Mouse (Mus musculus) lung, embryonic 14.5 days (tissue): ENCODE data around the gene Zc3h12d. TPM values are rescaled to one million over a fixed set of nuclear protein-coding genes. Genes with fewer than 3 reads are reported as not detected.

ENCODE experiments used
- ATAC-seq: fragments of 200-750 bp; cut with Nextera tagmentation; 2 replicates; pipeline ENCODE4 v1.8.0; 2017; ENCODE audit warnings: mild to moderate bottlenecking, moderate TSS enrichment, moderate library complexity; ENCODE audit not compliant: insufficient read depth
- DNase-seq: peaks from one replicate; pipeline ENCODE4 v3.0.0-alpha.2; 2015
- H3K27ac ChIP-seq: fragments of 300-500 bp; sonication (generic); 2 replicates; pipeline ENCODE4 v1.5.1; 2014; ENCODE audit warnings: low read depth, mild to moderate bottlenecking, moderate library complexity
- H3K27me3 ChIP-seq: fragments of 300-500 bp; sonication (generic); 2 replicates; pipeline ENCODE4 v1.6.1; 2014; ENCODE audit warnings: low read length, control low read depth; ENCODE audit not compliant: insufficient read depth
- H3K36me3 ChIP-seq: fragments of 300-500 bp; sonication (generic); 2 replicates; pipeline ENCODE4 v1.6.1; 2014; ENCODE audit warnings: control low read depth; ENCODE audit not compliant: insufficient read depth
- H3K4me1 ChIP-seq: fragments of 300-500 bp; sonication (generic); 2 replicates; pipeline ENCODE4 v1.6.1; 2014; ENCODE audit warnings: antibody characterized with exemption, control low read depth; ENCODE audit not compliant: insufficient read depth
- H3K4me2 ChIP-seq: fragments of 300-500 bp; sonication (generic); 2 replicates; pipeline ENCODE4 v1.6.1; 2014; ENCODE audit warnings: mild to moderate bottlenecking
- H3K4me3 ChIP-seq: fragments of 300-500 bp; sonication (generic); 2 replicates; pipeline ENCODE4 v1.5.1; 2014; ENCODE audit warnings: low read depth, low read length
- H3K9ac ChIP-seq: fragments of 300-500 bp; sonication (generic); 2 replicates; pipeline ENCODE4 v1.6.1; 2014
- H3K9me3 ChIP-seq: fragments of 300-500 bp; sonication (generic); 2 replicates; pipeline ENCODE4 v1.6.1; 2016; ENCODE audit warnings: low read depth, low read length, control low read depth
- CTCF ChIP-seq: IDR thresholded peaks from 2 replicates; pipeline ENCODE4 v1.5.1; 2016; ENCODE audit warnings: antibody characterized with exemption, low read depth
- WGBS: fragments of 180-500 bp; shearing (Covaris S2); extraction: QIAGEN DNeasy Blood & Tissue Kit; methylation state at CpG from one replicate; pipeline ENCODE4 v1.1.7; 2014; 5-methylcytosine and 5-hydroxymethylcytosine counted together
- polyA plus RNA-seq: library from polyadenylated mRNA; unstranded; fragments of >200 nt; fragmentation: Nextera tagmentation; extraction: Ambion mirVana; gene quantifications from 2 replicates; pipeline ENCODE4 v1.2.1, GENCODE M21; 2014

Gene Zc3h12d
- polyA plus RNA-seq, 1 experiment from 2014 or later, result 0.18 TPM

DNA sequence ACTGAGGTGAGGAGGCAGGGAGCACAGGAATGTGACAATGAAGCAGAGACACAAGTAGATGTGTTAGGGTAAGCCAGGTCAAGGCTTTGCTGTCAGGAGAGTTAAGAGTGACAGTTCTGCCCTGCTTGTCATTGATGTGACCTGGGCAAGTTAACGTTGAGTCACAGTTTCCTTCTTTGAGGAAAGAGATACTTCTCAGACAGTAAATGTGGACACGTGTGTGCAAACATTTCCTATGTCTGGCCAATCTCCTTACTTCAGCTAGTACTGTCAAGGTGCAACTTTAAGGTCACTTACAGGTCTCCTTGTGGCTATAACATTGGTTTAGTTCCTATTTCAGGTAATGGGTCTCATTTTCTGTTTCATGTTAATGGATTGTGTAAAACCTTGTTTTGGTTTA, 15.8 kb upstream of the Zc3h12d start:
- H3K27ac ChIP-seq, result no peak overlapping the region
- H3K4me2 ChIP-seq, result no peak overlapping the region
- TF ChIP-seq CTCF, result no peak
- WGBS, result 68% methylated on average over 2 of the region's 2 CpGs
- no peak overlapping the region for H3K9ac ChIP-seq
- H3K4me3 ChIP-seq, result no peak overlapping the region
- H3K9me3 ChIP-seq, result no peaks in the 10 kb centered on the region
- ATAC-seq (no peak), DNase-seq (no peak)
- peaks cover 53% of the 10 kb centered on the region for H3K36me3 ChIP-seq
- no peaks in the 10 kb centered on the region for H3K4me1 ChIP-seq
- H3K27me3 ChIP-seq, result no peaks in the 10 kb centered on the region

GRCm38 (mm10) chr10:7818676-7819075, 13.6 kb upstream of the Zc3h12d start:
- TF ChIP-seq CTCF, result no peak
- H3K36me3 ChIP-seq, result peaks cover 47% of the 10 kb centered on the region
- DNase-seq, result no peak
- H3K9ac ChIP-seq, result no peak overlapping the region
- 77% methylated on average over 4 of the region's 4 CpGs for WGBS
- no peak overlapping the region for H3K4me3 ChIP-seq
- H3K4me2 ChIP-seq, result no peak overlapping the region
- no peak overlapping the region for H3K27ac ChIP-seq
- no peaks in the 10 kb centered on the region for H3K4me1 ChIP-seq
- H3K9me3 ChIP-seq, result no peaks in the 10 kb centered on the region
- ATAC-seq, result no peak
- H3K27me3 ChIP-seq, result no peaks in the 10 kb centered on the region

- H3K4me2 ChIP-seq, result no peak overlapping the region
- no peak for DNase-seq
- H3K27ac ChIP-seq, result no peak overlapping the region
- H3K27me3 ChIP-seq, result no peaks in the 10 kb centered on the region
- H3K4me1 ChIP-seq, result no peaks in the 10 kb centered on the region
- no peak overlapping the region for H3K4me3 ChIP-seq
- H3K9me3 ChIP-seq, result no peaks in the 10 kb centered on the region
- no peak for TF ChIP-seq CTCF
- H3K9ac ChIP-seq, result no peak overlapping the region
- peaks cover 48% of the 10 kb centered on the region for H3K36me3 ChIP-seq
- WGBS, result 65% methylated on average over 4 of the region's 4 CpGs
- no peak for ATAC-seq
Observed at GRCm38 (mm10) chr10:7819156-7819555, 13.1 kb upstream of the Zc3h12d start.

GRCm38 (mm10) chr10:7819603-7820002, 12.7 kb upstream of the Zc3h12d start:
- Histone ChIP-seq H3K9ac (no peak overlapping the region), H3K27me3 (no peaks in the 10 kb centered on the region), H3K36me3 (peaks cover 43% of the 10 kb centered on the region), H3K4me1 (no peaks in the 10 kb centered on the region), H3K4me2 (no peak overlapping the region), H3K4me3 (no peak overlapping the region), H3K9me3 (no peaks in the 10 kb centered on the region), H3K27ac (no peak overlapping the region)
- 46% methylated on average over 4 of the region's 4 CpGs for WGBS
- ATAC-seq, result peak; percentile 96
- TF ChIP-seq CTCF, result no peak
- DNase-seq, result peak; percentile 79

DNA sequence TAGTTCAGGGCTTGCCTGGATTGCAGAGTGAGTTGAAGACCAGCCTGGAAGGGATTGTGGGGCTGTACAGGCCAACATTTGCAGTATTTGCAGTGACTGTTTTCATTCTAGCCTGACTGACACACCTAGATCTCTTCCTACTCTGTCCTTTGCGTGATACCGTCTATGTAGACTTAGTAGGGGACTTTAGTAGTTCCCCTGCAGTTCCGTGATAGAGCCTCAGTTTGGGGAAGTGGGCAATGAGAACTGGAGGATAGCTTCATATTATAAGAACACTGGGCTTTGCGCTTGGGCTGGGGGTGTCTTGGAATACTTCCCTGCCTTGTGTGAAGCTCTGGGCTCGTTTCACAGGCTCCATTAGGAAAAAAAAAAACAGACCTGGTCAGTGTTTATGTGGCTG, 12.1 kb upstream of the Zc3h12d start:
- H3K27ac ChIP-seq, result no peak overlapping the region
- DNase-seq, result no peak
- H3K9ac ChIP-seq, result no peak overlapping the region
- H3K9me3 ChIP-seq, result no peaks in the 10 kb centered on the region
- H3K4me3 ChIP-seq, result no peak overlapping the region
- TF ChIP-seq CTCF, result no peak
- no peak overlapping the region for H3K4me2 ChIP-seq
- peaks cover 40% of the 10 kb centered on the region; the same call in 1 of the 2 replicates for H3K36me3 ChIP-seq
- no peaks in the 10 kb centered on the region for H3K4me1 ChIP-seq
- no peaks in the 10 kb centered on the region for H3K27me3 ChIP-seq
- no peak for ATAC-seq
- WGBS, result 80% methylated on average over 5 of the region's 5 CpGs

- Histone ChIP-seq H3K27ac (no peak overlapping the region), H3K36me3 (peaks cover 33% of the 10 kb centered on the region; the same call in 1 of the 2 replicates), H3K4me3 (no peak overlapping the region), H3K27me3 (no peaks in the 10 kb centered on the region), H3K4me1 (no peaks in the 10 kb centered on the region), H3K9ac (no peak overlapping the region), H3K4me2 (no peak overlapping the region), H3K9me3 (no peaks in the 10 kb centered on the region)
- DNase-seq (no peak), ATAC-seq (no peak)
- 94% methylated on average over 12 of the region's 12 CpGs for WGBS
- TF ChIP-seq CTCF, result no peak
Observed at GRCm38 (mm10) chr10:7821981-7822380, 10.3 kb upstream of the Zc3h12d start.

DNA sequence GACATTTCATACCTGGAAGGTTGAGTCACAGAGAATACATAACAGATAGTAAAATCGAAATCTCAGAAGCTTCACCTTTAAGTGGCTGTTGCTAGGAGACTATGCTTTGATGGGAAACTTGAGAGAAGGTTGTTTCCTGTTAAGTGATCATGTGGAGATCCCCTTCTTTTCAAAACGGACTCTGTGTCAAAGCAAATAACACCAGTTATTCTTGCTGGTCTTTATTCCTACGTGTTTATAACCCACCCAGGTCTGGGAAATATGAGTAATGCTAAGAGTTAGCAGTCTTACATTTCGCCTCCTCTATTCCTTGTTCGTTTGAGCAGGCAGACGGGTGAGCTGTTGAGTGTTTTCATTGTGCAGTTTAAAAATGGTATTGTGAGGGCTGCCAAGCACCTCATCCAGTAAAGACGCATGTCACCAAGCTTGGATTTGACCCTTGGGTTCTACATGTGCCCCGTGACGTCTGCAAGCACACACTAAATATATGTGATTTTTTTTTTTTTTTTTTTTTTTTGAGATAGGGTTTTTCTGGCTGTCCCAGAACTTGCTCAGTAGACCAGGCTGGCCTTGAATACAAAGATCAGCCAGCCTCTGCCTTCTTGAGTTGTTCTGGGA, 7.5 kb upstream of the Zc3h12d start:
- Histone ChIP-seq H3K27ac (no peak overlapping the region), H3K36me3 (peaks cover 26% of the 10 kb centered on the region; the same call in 1 of the 2 replicates)

More for the DNA sequence above, 7.5 kb upstream of the Zc3h12d start:
- no peak overlapping the region for H3K4me3 ChIP-seq
- H3K9ac ChIP-seq, result no peak overlapping the region
- DNase-seq (no peak), ATAC-seq (no peak)
- no peak for TF ChIP-seq CTCF
- H3K9me3 ChIP-seq, result no peaks in the 10 kb centered on the region
- no peaks in the 10 kb centered on the region for H3K27me3 ChIP-seq
- 76% methylated on average over 9 of the region's 9 CpGs for WGBS
- no peaks in the 10 kb centered on the region for H3K4me1 ChIP-seq
- H3K4me2 ChIP-seq, result no peak overlapping the region
